24 mouse cellular contexts compared by ENCODE assay signal in the genomic region with DNA sequence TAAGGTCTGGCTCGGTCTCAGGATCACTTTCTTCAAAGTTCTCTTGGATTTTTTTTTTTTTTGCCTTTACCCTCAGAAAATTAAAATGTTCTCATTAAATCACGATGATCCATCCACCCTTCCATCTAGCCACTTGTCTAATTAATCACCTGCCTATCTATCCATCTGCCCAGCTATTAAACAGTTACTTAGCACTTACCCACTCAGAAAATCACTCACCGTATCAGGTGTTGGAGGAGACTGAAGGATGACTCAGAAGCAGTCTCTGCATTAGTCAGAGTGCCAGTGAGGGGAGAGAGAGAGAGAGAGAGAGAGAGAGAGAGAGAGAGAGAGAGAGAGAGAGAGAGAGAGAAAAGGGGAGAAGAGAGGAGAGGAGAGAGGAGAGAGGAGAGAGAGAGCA.
DNase-seq lines count a peak whose midpoint lies in the region; ATAC-seq and TF ChIP-seq lines count a peak whose summit lies in the region.
"Had no signal": no experiment of that assay in that cellular context is flagged by ENCODE, and none has a peak within 500 bp of the region (broad histone marks: within the 10 kb centered on the region; RNA-seq: fewer than 3 reads in every experiment).

No protein-coding gene starts in this region.

- H3K4me1 ChIP-seq in hindbrain, embryonic 10.5 days (replicated peaks): no peaks in the 10 kb centered on the region

- POLR2A ChIA-PET in Patski (lab: Charles Lee): no interaction called here

- CTCF ChIA-PET in Patski (lab: Charles Lee): interaction anchor here (1.2 kb wide), 1 partner anchor 13 kb away, joined by 4 read pairs; no protein-coding TSS in a partner anchor

- peak; percentile 59 for ATAC-seq in Patski
- ATAC-seq: activated CD4-positive, CD25-positive, alpha-beta regulatory T cell, adult 4 months; CD4-positive, CD25-positive, alpha-beta regulatory T cell, adult 4 months had no signal

- in situ Hi-C loops in Patski (cut with MboI; ENCODE audit: low pct_unique_long_range_greater_than_20kb): no loop called here

- TF ChIP-seq CTCF in Patski (IDR thresholded peaks at IDR 0.05): peak; percentile 29

- H3K9me3 ChIP-seq in hindbrain, embryonic 10.5 days: no peaks in the 10 kb centered on the region
- H3K9me3 ChIP-seq: G1E had no signal

- H3K27me3 ChIP-seq in Patski: no peaks in the 10 kb centered on the region
- H3K27me3 ChIP-seq in hindbrain, embryonic 10.5 days (ENCODE audit: insufficient read depth, poor library complexity, severe bottlenecking): no peaks in the 10 kb centered on the region

- peak; percentile 15 for DNase-seq in Muller cell, postnatal 12 days (ENCODE audit: inconsistent ontology term)
- DNase-seq in NIH3T3 (ENCODE audit: low read depth) (peak; percentile 41), Patski (ENCODE audit: low read depth, low spot score) (peak; percentile 77)
- DNase-seq in brain, adult 2 months (ENCODE audit: low read depth, low spot score): peak; percentile 48
- DNase-seq in hindbrain, embryonic 10.5 days (ENCODE audit: low spot score): no peak
- DNase-seq in layer of hippocampus, postnatal 10 days (ENCODE audit: low spot score in 2 of 2): no peak
- DNase-seq in embryo, embryonic 11 days: no peak
- no peak for DNase-seq in kidney, postnatal 36 days
- DNase-seq: adrenal gland, adult 2 months; adrenal gland, adult 8-10 months; adrenal gland, postnatal 10 days; adrenal gland, postnatal 14 days; adrenal gland, postnatal 25 days; adrenal gland, postnatal 36 days; B cell, adult 2 months; cerebellum, adult 11 months; cerebellum, adult 11-12 months; cerebellum, adult 18-20 months; cerebellum, adult 2 months; cerebellum, adult 8-10 months; cerebellum, adult 9-10 months had no signal

- H3K36me3 ChIP-seq in hindbrain, embryonic 10.5 days: no peaks in the 10 kb centered on the region
- H3K36me3 ChIP-seq: G1E had no signal

- H3K27ac ChIP-seq in hindbrain, embryonic 10.5 days: no peak overlapping the region

- 93% methylated on average over 3 of the region's 3 CpGs for WGBS in hindbrain, embryonic 10.5 days

- no peak overlapping the region for H3K4me3 ChIP-seq in hindbrain, embryonic 10.5 days

Comparison
In these comparisons a context has a peak if more than half of its experiments do, and no peak if none do; other contexts are left out.
1. DNase-seq: peak in Muller cell, postnatal 12 days (single experiment), NIH3T3 (single experiment), Patski (single experiment) and brain, adult 2 months (single experiment); none in hindbrain, embryonic 10.5 days (single experiment), layer of hippocampus, postnatal 10 days (0 of 2), embryo, embryonic 11 days (single experiment) and kidney, postnatal 36 days (0 of 2).